Mouse (Mus musculus): ENCODE data around the gene Agap2.

- no peak for TF ChIP-seq CTCF (conservative IDR thresholded peaks at IDR 0.05 in 1 of 2, IDR thresholded peaks at IDR 0.05 in 1 of 2; ENCODE audit: low read depth in 2 of 2, low read length in 2 of 2)
- no peak for TF ChIP-seq POLR2A (IDR thresholded peaks at IDR 0.05; ENCODE audit: low read depth, low read length)
These were observed 8.3 kb downstream of the Agap2 start for GRCm38 (mm10) chr10:127083292-127083914.

All from CH12.LX (cell line).